Mouse (Mus musculus) kidney, postnatal 10 days (tissue): Measurements from ENCODE around the gene Mlxipl.
A peak's percentile ranks its signal among the peaks of the same experiment; 100 is the strongest.

Experiments used
- DNase-seq: peaks from one replicate; pipeline ENCODE4 v3.0.0; 2021; ENCODE audit warnings: mixed read lengths

The Mlxipl gene

GRCm38 (mm10) chr5:135186231-135186620 lies 96.5 kb downstream of the Mlxipl start:
- DNase-seq = no peak

GRCm38 (mm10) chr5:135186621-135187348 lies 97.1 kb downstream of the Mlxipl start, which contains the start of gene Baz1b:
TSS of gene Baz1b (plus strand) at chr5:135187264.
- peak; percentile 99 for DNase-seq

- DNase-seq = peak; percentile 88
Measured at GRCm38 (mm10) chr5:135187349-135188213, 97.9 kb downstream of the Mlxipl start.
